In genomic region chr7:96575202-96575650, GRCm38 (mm10) we compare ENCODE assay signal across 9 mouse cellular contexts.
DNase-seq lines count a peak whose midpoint lies in the region; ATAC-seq and TF ChIP-seq lines count a peak whose summit lies in the region.
"Had no signal": no experiment of that assay in that cellular context is flagged by ENCODE, and none has a peak within 500 bp of the region (broad histone marks: within the 10 kb centered on the region; RNA-seq: fewer than 3 reads in every experiment).

No protein-coding gene starts in this region.

- POLR2A ChIA-PET in Patski (lab: Charles Lee): interaction anchor here (1.2 kb wide), 1 partner anchor 15 kb away, joined by 3 read pairs; no protein-coding TSS in a partner anchor

- no peak overlapping the region for H3K9ac ChIP-seq in hindbrain, embryonic 13.5 days
- no peak overlapping the region for H3K9ac ChIP-seq in midbrain, embryonic 14.5 days (replicated peaks; ENCODE audit: low read length)

- no peaks in the 10 kb centered on the region for H3K27me3 ChIP-seq in Patski
- 0 out of 2 replicates have a peak, but pooled peaks cover 3% of the 10 kb centered on the region for H3K27me3 ChIP-seq in hindbrain, embryonic 13.5 days
- H3K27me3 ChIP-seq in midbrain, embryonic 14.5 days (ENCODE audit: control insufficient read depth, insufficient read depth, low read length): no peaks in the 10 kb centered on the region

- H3K36me3 ChIP-seq in hindbrain, embryonic 13.5 days: no peaks in the 10 kb centered on the region
- H3K36me3 ChIP-seq in midbrain, embryonic 14.5 days (ENCODE audit: control insufficient read depth, insufficient read depth, low read length): no peaks in the 10 kb centered on the region

- DNase-seq in Patski (ENCODE audit: low read depth, low spot score): peak; percentile 86
- DNase-seq in cerebellum, adult 9-10 months: peak; percentile 96
- DNase-seq in frontal cortex, postnatal 25 days (ENCODE audit: low spot score in 2 of 2): peak; percentile 55 to 74
- DNase-seq in layer of hippocampus, postnatal 25 days (ENCODE audit: extremely low spot score in 1 of 2, low spot score in 1 of 2): peak; percentile 64 to 74
- peak; percentile 74 for DNase-seq in midbrain, embryonic 14.5 days
- DNase-seq in urinary bladder, postnatal 14 days (ENCODE audit: low spot score): peak; percentile 79
- no peak for DNase-seq in spleen, adult 12 weeks (ENCODE audit: low spot score)

- H3K4me1 ChIP-seq in hindbrain, embryonic 13.5 days (replicated peaks): peaks cover 24% of the 10 kb centered on the region
- H3K4me1 ChIP-seq in midbrain, embryonic 14.5 days (ENCODE audit: control insufficient read depth, insufficient read depth, low read length): peaks cover 7% of the 10 kb centered on the region; the same call in 1 of the 2 replicates
- H3K4me1 ChIP-seq: megakaryocyte, embryonic 14.5 days had no signal

- no peaks in the 10 kb centered on the region for H3K9me3 ChIP-seq in hindbrain, embryonic 13.5 days
- H3K9me3 ChIP-seq in midbrain, embryonic 14.5 days (ENCODE audit: control insufficient read depth, low read length): no peaks in the 10 kb centered on the region
- H3K9me3 ChIP-seq: megakaryocyte, embryonic 14.5 days had no signal

- CTCF ChIA-PET in Patski (lab: Charles Lee): interaction anchor here (1.2 to 3.6 kb wide), 3 partner anchors 12 to 56 kb away, joined by 3 to 18 read pairs (median 5); no protein-coding TSS in a partner anchor

- no peak for TF ChIP-seq CTCF in Patski (IDR thresholded peaks at IDR 0.05)

- ATAC-seq in Patski: peak; percentile 97
- ATAC-seq in hindbrain, embryonic 13.5 days (ENCODE audit: low FRiP score): peak; percentile 88
- ATAC-seq in midbrain, embryonic 14.5 days (ENCODE audit: low FRiP score, low TSS enrichment): peak; percentile 76; the same call in 1 of the 2 replicates

- in situ Hi-C loops in Patski (cut with MboI; ENCODE audit: low pct_unique_long_range_greater_than_20kb): no loop called here

- peak overlapping the region; percentile 69 for H3K27ac ChIP-seq in hindbrain, embryonic 13.5 days
- H3K27ac ChIP-seq in midbrain, embryonic 14.5 days (replicated peaks; ENCODE audit: low read depth, low read length): no peak overlapping the region

- H3K4me2 ChIP-seq in hindbrain, embryonic 13.5 days: no peak overlapping the region
- H3K4me2 ChIP-seq in midbrain, embryonic 14.5 days (ENCODE audit: low read length): no peak overlapping the region

- WGBS in hindbrain, embryonic 13.5 days: 54% methylated on average over 7 of the region's 7 CpGs
- 70% methylated on average over 7 of the region's 7 CpGs for WGBS in midbrain, embryonic 14.5 days

- no peak overlapping the region for H3K4me3 ChIP-seq in hindbrain, embryonic 13.5 days
- no peak overlapping the region for H3K4me3 ChIP-seq in midbrain, embryonic 14.5 days (replicated peaks; ENCODE audit: low read depth, low read length)
- H3K4me3 ChIP-seq: megakaryocyte, embryonic 14.5 days had no signal
